Mouse (Mus musculus): ENCODE measurements around the gene Ccnb1. TPM values are rescaled to one million over a fixed set of nuclear protein-coding genes. Genes with fewer than 3 reads are reported as not detected.
A peak's percentile ranks its signal among the peaks of the same experiment; 100 is the strongest.

The Ccnb1 gene
- polyA plus RNA-seq, 1 experiment from 2014 or later: 69.9 TPM

GRCm38 (mm10) chr13:100751402-100751801 is 35.0 kb downstream of the Ccnb1 start:
- H3K9ac ChIP-seq (replicated peaks; ENCODE audit: low read length): no peak overlapping the region
- DNase-seq: no peak
- H3K9me3 ChIP-seq (ENCODE audit: control insufficient read depth, low read length): no peaks in the 10 kb centered on the region
- H3K36me3 ChIP-seq (ENCODE audit: control insufficient read depth, insufficient read depth, low read length): no peaks in the 10 kb centered on the region
- no peak overlapping the region for H3K4me3 ChIP-seq (replicated peaks; ENCODE audit: low read depth, low read length)
- H3K4me1 ChIP-seq (ENCODE audit: control insufficient read depth, insufficient read depth, low read length): no peaks in the 10 kb centered on the region
- no peak overlapping the region for H3K27ac ChIP-seq (replicated peaks; ENCODE audit: low read depth, low read length)
- no peaks in the 10 kb centered on the region for H3K27me3 ChIP-seq (ENCODE audit: control insufficient read depth, insufficient read depth, low read length)
- WGBS: 83% methylated on average over 3 of the region's 3 CpGs
- H3K4me2 ChIP-seq (ENCODE audit: low read length): no peak overlapping the region
- no peak for ATAC-seq (ENCODE audit: low FRiP score, low TSS enrichment)

GRCm38 (mm10) chr13:100750799-100751198 is 35.6 kb downstream of the Ccnb1 start:
- Histone ChIP-seq H3K36me3 (ENCODE audit: control insufficient read depth, insufficient read depth, low read length) (no peaks in the 10 kb centered on the region), H3K9me3 (ENCODE audit: control insufficient read depth, low read length) (no peaks in the 10 kb centered on the region), H3K27me3 (ENCODE audit: control insufficient read depth, insufficient read depth, low read length) (no peaks in the 10 kb centered on the region), H3K4me1 (ENCODE audit: control insufficient read depth, insufficient read depth, low read length) (no peaks in the 10 kb centered on the region), H3K27ac (replicated peaks; ENCODE audit: low read depth, low read length) (no peak overlapping the region), H3K4me2 (ENCODE audit: low read length) (no peak overlapping the region), H3K9ac (replicated peaks; ENCODE audit: low read length) (no peak overlapping the region), H3K4me3 (replicated peaks; ENCODE audit: low read depth, low read length) (no peak overlapping the region)
- no peak for DNase-seq
- no peak for ATAC-seq (ENCODE audit: low FRiP score, low TSS enrichment)
- WGBS: 94% methylated on average over 5 of the region's 5 CpGs

GRCm38 (mm10) chr13:100748638-100749037 is 37.7 kb downstream of the Ccnb1 start:
- Histone ChIP-seq H3K4me2 (ENCODE audit: low read length) (no peak overlapping the region), H3K4me1 (ENCODE audit: control insufficient read depth, insufficient read depth, low read length) (no peaks in the 10 kb centered on the region), H3K9me3 (ENCODE audit: control insufficient read depth, low read length) (no peaks in the 10 kb centered on the region), H3K27ac (replicated peaks; ENCODE audit: low read depth, low read length) (no peak overlapping the region), H3K9ac (replicated peaks; ENCODE audit: low read length) (no peak overlapping the region), H3K36me3 (ENCODE audit: control insufficient read depth, insufficient read depth, low read length) (no peaks in the 10 kb centered on the region), H3K4me3 (replicated peaks; ENCODE audit: low read depth, low read length) (no peak overlapping the region), H3K27me3 (ENCODE audit: control insufficient read depth, insufficient read depth, low read length) (no peaks in the 10 kb centered on the region)
- DNase-seq: no peak
- WGBS: 45% methylated on average over 8 of the region's 8 CpGs
- ATAC-seq (ENCODE audit: low FRiP score, low TSS enrichment): no peak

- Histone ChIP-seq H3K9me3 (ENCODE audit: control insufficient read depth, low read length) (no peaks in the 10 kb centered on the region), H3K9ac (replicated peaks; ENCODE audit: low read length) (no peak overlapping the region), H3K4me3 (replicated peaks; ENCODE audit: low read depth, low read length) (no peak overlapping the region), H3K27ac (replicated peaks; ENCODE audit: low read depth, low read length) (no peak overlapping the region), H3K36me3 (ENCODE audit: control insufficient read depth, insufficient read depth, low read length) (no peaks in the 10 kb centered on the region), H3K4me1 (ENCODE audit: control insufficient read depth, insufficient read depth, low read length) (peaks cover 3% of the 10 kb centered on the region; the same call in 1 of the 2 replicates), H3K27me3 (ENCODE audit: control insufficient read depth, insufficient read depth, low read length) (no peaks in the 10 kb centered on the region), H3K4me2 (ENCODE audit: low read length) (no peak overlapping the region)
- ATAC-seq (ENCODE audit: low FRiP score, low TSS enrichment) (no peak), DNase-seq (no peak)
- 93% methylated on average over 3 of the region's 3 CpGs for WGBS
Measured at GRCm38 (mm10) chr13:100746090-100746489, 40.3 kb downstream of the Ccnb1 start.

- Histone ChIP-seq H3K27ac (replicated peaks; ENCODE audit: low read depth, low read length) (peak within 1 kb of the TSS; percentile 96), H3K4me1 (ENCODE audit: control insufficient read depth, insufficient read depth, low read length) (peaks cover 3% of the 10 kb centered on the region; the same call in 1 of the 2 replicates), H3K4me2 (ENCODE audit: low read length) (peak within 1 kb of the TSS; percentile 58), H3K9me3 (ENCODE audit: control insufficient read depth, low read length) (no peaks in the 10 kb centered on the region), H3K36me3 (ENCODE audit: control insufficient read depth, insufficient read depth, low read length) (peaks cover 7% of the 10 kb centered on the region; the same call in 1 of the 2 replicates), H3K9ac (replicated peaks; ENCODE audit: low read length) (peak within 1 kb of the TSS; percentile 87), H3K27me3 (ENCODE audit: control insufficient read depth, insufficient read depth, low read length) (no peaks in the 10 kb centered on the region), H3K4me3 (replicated peaks; ENCODE audit: low read depth, low read length) (peak within 1 kb of the TSS; percentile 72)
- DNase-seq: peak; percentile 93
- ATAC-seq (ENCODE audit: low FRiP score, low TSS enrichment): peak; percentile 97
- under 1% methylated on average over 52 of the region's 52 CpGs for WGBS
Measured at GRCm38 (mm10) chr13:100744036-100744744, 42.2 kb downstream of the Ccnb1 start, which contains the start of gene Mrps36. Gene Mrps36, minus strand, starts transcription at chr13:100744659.

- DNase-seq (no peak), ATAC-seq (ENCODE audit: low FRiP score, low TSS enrichment) (peak; percentile 29; the same call in 1 of the 2 replicates)
- H3K27ac ChIP-seq (replicated peaks; ENCODE audit: low read depth, low read length): peak overlapping the region; percentile 96
- peak overlapping the region; percentile 21; the same call in 1 of the 2 replicates for H3K9ac ChIP-seq (replicated peaks; ENCODE audit: low read length)
- H3K4me1 ChIP-seq (ENCODE audit: control insufficient read depth, insufficient read depth, low read length): peaks cover 3% of the 10 kb centered on the region; the same call in 1 of the 2 replicates
- WGBS: 66% methylated on average over 11 of the region's 11 CpGs
- peaks cover 7% of the 10 kb centered on the region; the same call in 1 of the 2 replicates for H3K36me3 ChIP-seq (ENCODE audit: control insufficient read depth, insufficient read depth, low read length)
- peak overlapping the region; percentile 58 for H3K4me2 ChIP-seq (ENCODE audit: low read length)
- H3K27me3 ChIP-seq (ENCODE audit: control insufficient read depth, insufficient read depth, low read length): no peaks in the 10 kb centered on the region
- no peaks in the 10 kb centered on the region for H3K9me3 ChIP-seq (ENCODE audit: control insufficient read depth, low read length)
- peak overlapping the region; percentile 72 for H3K4me3 ChIP-seq (replicated peaks; ENCODE audit: low read depth, low read length)
Measured at GRCm38 (mm10) chr13:100743346-100744035, 42.9 kb downstream of the Ccnb1 start.

- 94% methylated on average over 5 of the region's 5 CpGs for WGBS
- no peak overlapping the region for H3K27ac ChIP-seq (replicated peaks; ENCODE audit: low read depth, low read length)
- H3K4me2 ChIP-seq (ENCODE audit: low read length): no peak overlapping the region
- H3K9ac ChIP-seq (replicated peaks; ENCODE audit: low read length): no peak overlapping the region
- no peak overlapping the region for H3K4me3 ChIP-seq (replicated peaks; ENCODE audit: low read depth, low read length)
- no peak for ATAC-seq (ENCODE audit: low FRiP score, low TSS enrichment)
- no peaks in the 10 kb centered on the region for H3K27me3 ChIP-seq (ENCODE audit: control insufficient read depth, insufficient read depth, low read length)
- H3K36me3 ChIP-seq (ENCODE audit: control insufficient read depth, insufficient read depth, low read length): peaks cover 12% of the 10 kb centered on the region
- no peak for DNase-seq
- H3K4me1 ChIP-seq (ENCODE audit: control insufficient read depth, insufficient read depth, low read length): peaks cover 3% of the 10 kb centered on the region; the same call in 1 of the 2 replicates
- H3K9me3 ChIP-seq (ENCODE audit: control insufficient read depth, low read length): no peaks in the 10 kb centered on the region
Measured at GRCm38 (mm10) chr13:100742831-100743230, 43.5 kb downstream of the Ccnb1 start.

- ATAC-seq (ENCODE audit: low FRiP score, low TSS enrichment) (no peak), DNase-seq (no peak)
- Histone ChIP-seq H3K4me2 (ENCODE audit: low read length) (no peak overlapping the region), H3K9ac (replicated peaks; ENCODE audit: low read length) (no peak overlapping the region), H3K4me3 (replicated peaks; ENCODE audit: low read depth, low read length) (no peak overlapping the region), H3K4me1 (ENCODE audit: control insufficient read depth, insufficient read depth, low read length) (peaks cover 10% of the 10 kb centered on the region), H3K27me3 (ENCODE audit: control insufficient read depth, insufficient read depth, low read length) (no peaks in the 10 kb centered on the region), H3K27ac (replicated peaks; ENCODE audit: low read depth, low read length) (no peak overlapping the region), H3K36me3 (ENCODE audit: control insufficient read depth, insufficient read depth, low read length) (peaks cover 21% of the 10 kb centered on the region), H3K9me3 (ENCODE audit: control insufficient read depth, low read length) (no peaks in the 10 kb centered on the region)
- 98% methylated on average over 2 of the region's 2 CpGs for WGBS
Measured at GRCm38 (mm10) chr13:100732756-100733155, 53.6 kb downstream of the Ccnb1 start.

Measured in midbrain, embryonic 14.5 days (tissue).